Mouse (Mus musculus) intestine, embryonic 15.5 days (tissue): Measurements from ENCODE around the gene Gm45785. TPM values are rescaled to one million over a fixed set of nuclear protein-coding genes. Genes with fewer than 3 reads are reported as not detected.

Source experiments
- polyA plus RNA-seq: library from polyadenylated mRNA; unstranded; fragments of >200 nt; fragmentation: Nextera tagmentation; extraction: Ambion mirVana; gene quantifications from 2 replicates; pipeline ENCODE4 v1.2.1, GENCODE M21; 2015

Gene Gm45785
- polyA plus RNA-seq, 1 experiment from 2014 or later, result not detected

Other genes starting within 250 kb of the Gm45785 start
- not detected in 2 replicates for gene Olfr61, start 227.4 kb downstream of the Gm45785 start, polyA plus RNA-seq
- not detected in 2 replicates for gene Olfr53, start 209.9 kb downstream of the Gm45785 start, polyA plus RNA-seq
- gene Olfr539, start 196.4 kb downstream of the Gm45785 start, polyA plus RNA-seq, result not detected in 2 replicates
- gene Olfr45, start 174.4 kb downstream of the Gm45785 start, polyA plus RNA-seq, result not detected in 2 replicates
- not detected in 2 replicates for gene Olfr541, start 159.1 kb downstream of the Gm45785 start, polyA plus RNA-seq
- not detected in 2 replicates for gene Cyp2e1, start 92.6 kb downstream of the Gm45785 start, polyA plus RNA-seq
- gene Syce1, start 68.5 kb downstream of the Gm45785 start, polyA plus RNA-seq, result 0.40 and 0.48 TPM in 2 replicates
- 1.6 and 2.0 TPM in 2 replicates for gene Zfp941, start 34.2 kb downstream of the Gm45785 start, polyA plus RNA-seq
- gene Urah, start 21.3 kb downstream of the Gm45785 start, polyA plus RNA-seq, result 4.8 TPM in 2 replicates
- gene Scgb1c1, start 10.8 kb downstream of the Gm45785 start, polyA plus RNA-seq, result not detected in 2 replicates
- gene Odf3, start 8.5 kb downstream of the Gm45785 start, polyA plus RNA-seq, result not detected in 2 replicates
- gene Ric8a, start 626 bp upstream of the Gm45785 start, polyA plus RNA-seq, result 51.9 and 66.6 TPM in 2 replicates
- 31.7 and 37.1 TPM in 2 replicates for gene Bet1l, start 1.2 kb upstream of the Gm45785 start, polyA plus RNA-seq
- 194 and 214 TPM in 2 replicates for gene Psmd13, start 25.6 kb upstream of the Gm45785 start, polyA plus RNA-seq
- 27.7 and 31.4 TPM in 2 replicates for gene Sirt3, start 26.0 kb upstream of the Gm45785 start, polyA plus RNA-seq
- gene Cox8b, start 44.1 kb upstream of the Gm45785 start, polyA plus RNA-seq, result not detected in 2 replicates
- 42.9 and 46.8 TPM in 2 replicates for gene Nlrp6, start 64.6 kb upstream of the Gm45785 start, polyA plus RNA-seq
- gene Pgghg, start 85.1 kb upstream of the Gm45785 start, polyA plus RNA-seq, result 21.6 and 21.9 TPM in 2 replicates
- gene Ifitm5, start 94.0 kb upstream of the Gm45785 start, polyA plus RNA-seq, result 2.4 and 3.4 TPM in 2 replicates
- 0.69 TPM in 1 of 2 replicates, not detected in the other for gene Gm45717, start 99.6 kb upstream of the Gm45785 start, polyA plus RNA-seq
- 1,251 and 1,347 TPM in 2 replicates for gene Ifitm2, start 99.7 kb upstream of the Gm45785 start, polyA plus RNA-seq
- 145 and 148 TPM in 2 replicates for gene Ifitm1, start 110.9 kb upstream of the Gm45785 start, polyA plus RNA-seq
- 255 and 288 TPM in 2 replicates for gene Ifitm3, start 154.4 kb upstream of the Gm45785 start, polyA plus RNA-seq
- gene Ifitm6, start 161.6 kb upstream of the Gm45785 start, polyA plus RNA-seq, result 1.6 and 3.6 TPM in 2 replicates
- not detected in 2 replicates for gene Gm17387, start 172.8 kb upstream of the Gm45785 start, polyA plus RNA-seq
- 7.9 and 10.7 TPM in 2 replicates for gene B4galnt4, start 204.8 kb upstream of the Gm45785 start, polyA plus RNA-seq
- gene Pkp3, start 221.9 kb upstream of the Gm45785 start, polyA plus RNA-seq, result 24.6 and 26.1 TPM in 2 replicates
- 17.8 and 20.5 TPM in 2 replicates for gene Sigirr, start 244.2 kb upstream of the Gm45785 start, polyA plus RNA-seq